Mouse (Mus musculus) ZHBTc4 (cell line): ENCODE measurements around the gene Mphosph6.

Source experiments
- DNase-seq: peaks from one replicate; pipeline ENCODE4 v3.0.0-alpha.2; 2011; ENCODE audit warnings: low read depth, low spot score

The Mphosph6 gene

GRCm38 (mm10) chr8:117801443-117802298, at the start of gene Mphosph6:
Gene Mphosph6 (minus strand): TSS chr8:117801943.
- peak; percentile 99 for DNase-seq

DNA sequence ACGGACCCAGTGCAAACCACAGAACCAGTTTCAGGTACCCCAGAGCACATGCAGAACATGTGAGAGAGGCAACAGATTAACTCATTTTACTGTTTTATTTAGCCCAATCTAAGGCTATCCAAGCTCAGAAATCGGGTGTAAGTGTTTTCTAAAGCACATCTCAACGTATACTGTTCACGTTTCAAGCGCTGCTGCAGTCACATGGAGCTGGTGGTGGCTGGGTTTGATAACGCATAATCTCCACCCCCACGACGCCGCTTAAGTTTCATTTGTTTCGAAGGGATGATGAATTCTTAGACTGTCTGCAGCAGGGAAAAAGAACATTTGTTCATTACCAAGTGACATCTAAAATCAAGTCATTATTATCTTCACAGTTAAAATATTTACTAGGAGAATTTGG, 48.7 kb upstream of the Mphosph6 start:
- DNase-seq: no peak

GRCm38 (mm10) chr8:117847865-117848264, 46.1 kb upstream of the Mphosph6 start:
- DNase-seq: peak; percentile 58

DNA sequence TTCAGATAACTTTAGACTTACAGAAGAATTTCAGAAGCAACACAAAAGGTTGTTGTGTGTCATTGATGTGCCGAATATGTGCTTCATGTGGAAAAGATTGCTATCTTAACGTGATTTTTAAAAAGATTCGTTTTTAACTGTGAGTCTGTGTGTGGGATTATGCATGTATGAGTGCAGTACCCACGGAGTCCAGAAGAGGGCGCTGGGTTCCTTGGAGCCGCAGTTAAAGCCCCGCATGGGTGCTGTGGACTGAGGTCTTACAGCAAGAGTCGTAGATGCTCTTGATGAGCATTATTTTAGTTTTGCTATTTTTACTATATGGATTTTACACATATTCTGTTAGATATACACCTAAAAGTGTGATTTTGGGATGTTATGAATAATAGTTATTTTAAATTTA, 42.0 kb upstream of the Mphosph6 start:
- peak; percentile 64 for DNase-seq

DNA sequence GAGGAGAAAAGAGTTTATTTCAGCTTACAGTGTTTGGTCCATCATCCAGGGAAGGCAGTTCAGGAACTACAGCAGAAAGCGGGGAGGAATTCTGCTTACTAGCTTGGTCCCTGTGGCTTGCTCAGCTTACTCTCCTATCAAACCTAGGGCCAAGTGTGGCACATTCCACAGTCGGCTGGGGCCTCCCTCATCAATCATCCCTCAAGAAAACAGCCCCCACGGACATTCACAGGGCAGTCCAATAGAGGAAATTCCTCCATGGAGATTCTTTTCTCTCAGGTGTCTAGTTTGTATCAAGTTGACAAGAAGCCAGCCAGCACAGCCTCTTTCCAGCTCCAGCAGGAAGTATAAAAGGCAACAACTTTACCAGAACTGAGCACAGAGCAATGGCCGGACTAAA, 11.8 kb upstream of the Mphosph6 start:
- DNase-seq: no peak

GRCm38 (mm10) chr8:117810676-117811075, 8.9 kb upstream of the Mphosph6 start:
- DNase-seq: no peak

DNA sequence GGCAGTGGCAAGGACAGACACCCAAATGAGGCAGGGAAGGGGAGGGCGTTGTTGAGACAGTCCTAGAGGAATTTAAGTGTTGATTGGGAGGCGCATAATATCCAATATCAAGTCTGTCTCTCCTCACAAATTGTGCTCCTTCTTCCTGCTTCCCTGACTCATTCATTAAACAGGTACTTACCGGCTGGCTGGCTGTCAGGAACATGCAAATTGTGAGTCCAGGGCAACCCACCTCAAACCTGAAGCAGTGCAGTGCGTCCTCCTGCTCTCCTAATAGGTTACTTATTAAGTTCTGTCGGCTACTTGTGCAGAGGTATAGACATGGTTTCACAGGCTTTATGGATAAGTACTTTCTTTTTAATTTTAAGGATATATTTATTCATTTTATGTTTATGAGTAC, 3.7 kb upstream of the Mphosph6 start:
- no peak for DNase-seq

- DNase-seq: no peak
Measured at GRCm38 (mm10) chr8:117802299-117802689, 551 bp upstream of the Mphosph6 start.

DNA sequence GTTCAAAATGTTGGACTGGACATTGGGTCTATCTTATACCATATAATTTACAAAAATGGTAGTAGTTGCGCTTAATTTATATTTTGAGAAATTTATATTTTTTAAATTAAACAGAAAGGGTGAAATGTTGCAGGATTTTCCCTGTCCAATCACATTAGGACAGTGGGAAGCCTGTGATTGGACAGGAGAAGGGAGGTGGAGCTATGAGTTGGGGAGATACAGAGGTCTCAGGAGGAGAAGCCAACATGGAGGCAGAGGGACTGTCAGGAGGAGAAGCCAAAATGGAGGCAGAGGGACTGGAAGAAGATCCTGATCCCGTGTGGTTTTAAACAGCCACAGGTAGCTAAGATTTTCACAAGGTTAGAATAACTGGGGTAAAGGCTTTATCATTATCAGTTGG, 3.7 kb downstream of the Mphosph6 start:
- peak; percentile 64 for DNase-seq

- DNase-seq: no peak
Measured at GRCm38 (mm10) chr8:117796464-117796863, 5.3 kb downstream of the Mphosph6 start.

DNA sequence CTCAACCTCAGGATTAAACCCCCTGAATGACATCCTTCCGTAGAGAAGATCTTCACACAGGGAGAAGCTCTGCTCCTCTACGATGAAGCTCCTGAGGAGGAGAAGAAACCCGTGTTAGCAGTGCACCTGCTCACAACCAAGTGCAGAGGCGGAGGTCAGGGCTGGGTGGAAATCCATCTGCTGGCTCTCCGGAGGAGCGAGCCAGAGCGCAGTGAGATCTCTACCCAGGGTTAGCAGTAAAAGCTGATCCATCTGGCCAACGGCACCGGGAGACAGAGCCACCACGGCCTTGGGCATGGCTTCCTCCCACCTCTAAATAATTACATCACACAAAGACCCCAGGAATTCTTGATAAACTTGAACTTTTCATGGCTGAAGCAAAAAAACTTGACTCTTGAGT, 7.2 kb downstream of the Mphosph6 start:
- DNase-seq: no peak

DNA sequence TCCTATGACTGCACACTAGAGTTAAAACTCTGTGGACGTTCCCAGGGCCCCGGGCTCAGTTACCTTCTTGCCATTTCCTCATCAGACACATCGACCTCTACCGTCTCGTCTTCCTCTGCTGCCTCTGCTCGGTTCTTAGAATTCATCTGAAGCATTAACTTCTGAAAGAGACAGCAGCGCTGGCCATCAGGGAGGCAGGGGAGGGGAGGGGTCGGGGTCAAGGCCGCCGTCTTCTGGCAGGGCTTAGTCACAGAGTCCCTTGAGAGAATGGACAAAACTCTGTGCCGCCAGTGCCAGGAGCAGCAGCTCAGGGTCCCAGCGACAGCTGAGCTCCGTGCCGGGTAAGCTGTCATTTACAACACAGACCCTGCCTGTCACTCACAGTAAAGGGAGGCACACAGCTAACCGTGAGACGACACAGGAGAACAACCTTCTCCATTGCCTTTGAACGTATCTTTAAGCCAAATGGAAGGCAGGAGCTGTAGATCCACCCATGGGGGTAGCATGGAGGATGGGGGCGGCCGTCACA, 9.1 kb downstream of the Mphosph6 start:
- DNase-seq: no peak

DNA sequence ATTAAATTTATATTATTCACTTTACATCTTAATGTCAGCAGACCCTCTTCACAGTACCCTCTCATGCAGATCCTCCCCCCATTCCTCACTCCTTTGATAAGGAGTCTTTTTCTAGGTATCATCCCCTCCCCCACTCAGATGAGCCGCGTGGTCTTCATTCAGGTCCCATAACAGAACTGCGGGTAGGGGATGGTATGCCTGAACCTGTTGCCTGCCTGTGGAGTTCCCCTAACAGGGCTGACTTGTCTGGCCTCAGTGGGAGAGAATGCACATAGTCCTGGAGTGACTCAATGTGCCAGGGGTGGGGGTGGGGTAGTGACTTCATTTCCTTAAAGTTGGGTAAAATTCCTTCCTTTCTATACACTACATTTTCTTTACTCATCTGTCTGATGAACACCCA, 15.3 kb downstream of the Mphosph6 start:
- no peak for DNase-seq

DNA sequence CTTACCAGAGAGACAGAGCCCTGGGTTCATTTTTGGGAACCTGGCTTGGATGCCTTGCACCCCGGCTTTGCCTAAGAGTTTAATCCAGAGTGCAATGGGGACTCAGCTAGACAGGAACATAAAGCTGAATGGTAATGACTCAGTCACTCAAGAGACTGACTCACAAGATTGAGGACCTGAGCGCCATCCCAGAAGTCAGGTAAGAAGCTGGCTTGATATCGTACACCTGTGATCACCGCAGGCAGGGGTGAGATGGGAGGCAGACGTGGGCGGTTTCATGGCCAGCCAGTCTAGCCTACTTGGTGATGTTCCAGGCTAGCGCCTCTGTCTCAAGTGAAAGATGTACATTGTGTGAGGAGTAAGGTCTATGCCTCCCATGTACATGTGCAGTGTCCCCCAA, 18.7 kb downstream of the Mphosph6 start:
- DNase-seq: no peak

DNA sequence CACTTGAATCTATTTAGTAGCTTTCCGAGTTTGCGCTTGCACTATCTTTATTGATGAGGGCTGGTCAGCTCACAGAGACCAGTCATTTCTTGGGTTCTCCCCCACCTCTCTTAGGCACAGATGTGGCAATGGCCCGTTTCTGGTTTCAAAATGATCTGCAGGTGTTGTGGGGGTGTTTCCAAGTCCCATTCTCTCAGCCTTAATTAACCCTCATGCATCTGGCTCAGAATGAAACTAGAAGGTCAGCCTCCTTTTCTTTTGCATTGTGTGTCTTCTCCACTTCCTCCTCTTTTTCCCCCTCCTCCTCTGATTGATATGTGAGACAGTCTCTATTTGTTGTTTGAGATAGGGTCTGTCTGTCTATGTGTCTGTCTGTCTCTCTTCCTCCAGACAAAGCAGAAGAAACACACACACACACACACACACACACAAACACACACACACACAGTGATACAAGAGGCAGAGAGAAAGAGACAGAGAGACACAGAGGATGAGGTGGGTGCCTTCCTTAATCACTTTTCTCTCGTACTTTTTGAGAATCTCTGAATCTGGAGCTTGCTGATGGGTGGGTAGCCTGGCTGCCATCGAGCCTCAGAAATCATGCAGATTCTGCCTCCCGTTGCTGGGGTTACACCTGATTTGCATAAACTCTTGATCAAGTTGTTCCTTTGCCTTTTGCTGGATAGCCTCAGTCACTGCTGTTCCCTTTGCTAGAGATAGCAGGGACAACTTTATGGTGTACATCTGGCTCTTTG, 20.2 kb downstream of the Mphosph6 start:
- DNase-seq: no peak

GRCm38 (mm10) chr8:117779344-117779743, 22.4 kb downstream of the Mphosph6 start:
- no peak for DNase-seq

- no peak for DNase-seq
Measured at GRCm38 (mm10) chr8:117778531-117779322, 23.0 kb downstream of the Mphosph6 start.

GRCm38 (mm10) chr8:117776075-117776474, 25.7 kb downstream of the Mphosph6 start:
- DNase-seq: no peak

GRCm38 (mm10) chr8:117775626-117776025, 26.1 kb downstream of the Mphosph6 start:
- DNase-seq: peak; percentile 72

- DNase-seq: peak; percentile 89
Measured at GRCm38 (mm10) chr8:117772597-117772996, 29.1 kb downstream of the Mphosph6 start.

DNA sequence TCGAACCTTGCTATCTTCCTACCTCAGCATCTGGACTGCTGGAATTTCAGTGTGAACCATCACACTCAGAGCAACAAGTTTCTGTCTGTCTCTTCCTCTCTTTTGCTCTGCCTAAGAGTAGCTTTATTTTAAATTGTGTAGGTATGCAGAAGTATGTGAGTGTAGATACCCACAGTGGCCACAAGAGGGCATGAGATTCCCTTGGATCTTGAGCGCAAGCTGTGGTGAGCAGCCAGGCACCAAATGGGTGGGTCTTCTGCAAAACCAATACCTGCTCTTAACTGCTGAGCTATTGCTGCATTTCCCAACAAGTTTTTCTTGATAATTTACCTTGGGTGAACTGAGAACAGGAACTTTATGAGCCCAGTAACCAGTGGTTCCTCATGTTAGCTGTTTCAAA, 29.6 kb downstream of the Mphosph6 start:
- DNase-seq: peak; percentile 86
